Mouse (Mus musculus) erythroblast, adult 5-6 weeks (primary cell): ENCODE data around the gene Mlst8. TPM values are rescaled to one million over a fixed set of nuclear protein-coding genes. Genes with fewer than 3 reads are reported as not detected.

Experiments
- ATAC-seq: replicated peaks from 2 replicates; pipeline ENCODE4 v1.8.0; 2016; ENCODE audit warnings: moderate number of reproducible peaks, mild to moderate bottlenecking, moderate TSS enrichment, inconsistent platforms; ENCODE audit not compliant: poor library complexity, low FRiP score, severe bottlenecking
- total RNA-seq, 2 experiments: library from RNA; stranded (forward) in 1 of 2; stranded (reverse) in 1 of 2; fragments of 150-400 nt in 1 of 2; fragments of 200-764, 138-1000 nt in 1 of 2; gene quantifications; 2 replicates each; pipeline versions ENCODE4 v1.2.3 to v1.2.4; 2015 to 2017; ENCODE audit warnings: low replicate concordance in 2 of 2

The Mlst8 gene
- 5.9 and 15.8 TPM in 2 replicates for total RNA-seq (2015; ENCODE audit: low replicate concordance)
- total RNA-seq (2017; ENCODE audit: low replicate concordance): 5.5 and 8.2 TPM in 2 replicates

- peak; percentile 91 for ATAC-seq
These were observed at the start of gene Mlst8 for GRCm38 (mm10) chr17:24478663-24479380. Gene Mlst8 (minus strand): TSS chr17:24479078.

- no peak for ATAC-seq
These were observed 49.7 kb upstream of the Mlst8 start for GRCm38 (mm10) chr17:24528560-24528918.

GRCm38 (mm10) chr17:24527723-24528559 lies 49.1 kb upstream of the Mlst8 start, which contains the start of gene Traf7:
Gene Traf7 (minus strand): TSS chr17:24527938.
- ATAC-seq: peak; percentile 91

- no peak for ATAC-seq
These were observed 48.4 kb upstream of the Mlst8 start for GRCm38 (mm10) chr17:24527315-24527714.

GRCm38 (mm10) chr17:24524734-24525133 lies 45.9 kb upstream of the Mlst8 start:
- ATAC-seq: no peak

- no peak for ATAC-seq
These were observed 41.6 kb upstream of the Mlst8 start for GRCm38 (mm10) chr17:24520450-24520849.

- ATAC-seq: no peak
These were observed 35.7 kb upstream of the Mlst8 start for GRCm38 (mm10) chr17:24514270-24515257.

GRCm38 (mm10) chr17:24513609-24514008 lies 34.7 kb upstream of the Mlst8 start:
- peak; percentile 52; the same call in 1 of the 2 replicates for ATAC-seq

- no peak for ATAC-seq
These were observed 29.1 kb upstream of the Mlst8 start for GRCm38 (mm10) chr17:24507806-24508460.

GRCm38 (mm10) chr17:24507129-24507664 lies 28.3 kb upstream of the Mlst8 start:
- no peak for ATAC-seq

GRCm38 (mm10) chr17:24506332-24507070 lies 27.6 kb upstream of the Mlst8 start:
- no peak for ATAC-seq

- no peak for ATAC-seq
These were observed 26.5 kb upstream of the Mlst8 start for GRCm38 (mm10) chr17:24505286-24505955.

GRCm38 (mm10) chr17:24504085-24504484 lies 25.2 kb upstream of the Mlst8 start:
- ATAC-seq: no peak

- ATAC-seq: no peak
These were observed 23.3 kb upstream of the Mlst8 start for GRCm38 (mm10) chr17:24502208-24502607.

GRCm38 (mm10) chr17:24496026-24496425 lies 17.1 kb upstream of the Mlst8 start:
- ATAC-seq: no peak

GRCm38 (mm10) chr17:24495443-24495842 lies 16.6 kb upstream of the Mlst8 start:
- ATAC-seq: no peak

GRCm38 (mm10) chr17:24494627-24495335 lies 15.9 kb upstream of the Mlst8 start:
- no peak for ATAC-seq
